Mouse (Mus musculus) G1E (cell line): ENCODE measurements around the gene Smg6.

Experiments used
- CTCF ChIP-seq: IDR thresholded peaks from 2 replicates; pipeline ENCODE4 v1.5.1; 2012; ENCODE audit warnings: low read depth, low read length, inconsistent platforms, mixed read lengths
- GATA1 ChIP-seq: IDR thresholded peaks from 2 replicates; pipeline ENCODE4 v1.6.1; 2012; ENCODE audit warnings: borderline replicate concordance, low read length, inconsistent platforms, mixed read lengths
- POLR2AphosphoS5 ChIP-seq: IDR thresholded peaks from 2 replicates; pipeline ENCODE4 v1.6.1; 2012; ENCODE audit warnings: low read depth, low read length, inconsistent platforms; ENCODE audit not compliant: insufficient replicate concordance
- TAL1 ChIP-seq: conservative IDR thresholded peaks from 2 replicates; pipeline ENCODE4 v1.6.1; 2012; ENCODE audit warnings: low read depth, low read length, inconsistent platforms, mixed read lengths

DNA sequence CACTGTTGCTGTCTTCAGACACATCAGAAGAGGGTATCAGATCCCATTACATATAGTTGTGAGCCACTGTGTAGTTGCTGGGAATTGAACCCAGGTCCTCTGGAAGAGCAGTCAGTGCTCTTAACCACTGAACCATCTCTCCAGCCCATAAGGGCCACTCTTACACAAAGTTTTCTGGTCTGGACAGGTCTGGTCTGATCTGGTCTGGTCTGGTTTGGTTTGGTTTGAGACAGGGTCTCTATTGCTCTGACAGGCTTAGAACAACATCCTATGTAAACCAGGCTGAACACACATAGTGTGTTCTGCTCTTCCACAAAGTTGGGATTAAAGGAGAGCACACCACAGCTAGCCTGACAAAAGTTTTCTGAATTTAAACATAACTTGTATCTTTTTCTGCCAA is 30.4 kb downstream of the Smg6 start:
- TF ChIP-seq TAL1 = no peak
- TF ChIP-seq CTCF = no peak
- no peak for TF ChIP-seq GATA1
- TF ChIP-seq POLR2AphosphoS5 = no peak
